Mouse (Mus musculus): Measurements from ENCODE around the gene Slc2a2. TPM values are rescaled to one million over a fixed set of nuclear protein-coding genes. Genes with fewer than 3 reads are reported as not detected.

Gene Slc2a2
- polyA plus RNA-seq, 1 experiment from 2014 or later, result 135 TPM

GRCm38 (mm10) chr3:28736981-28737380 is 39.3 kb downstream of the Slc2a2 start:
- DNase-seq (no peak), ATAC-seq (peak; percentile 76)
- H3K27me3 ChIP-seq (ENCODE audit: insufficient read depth, low read length), result no peaks in the 10 kb centered on the region
- no peaks in the 10 kb centered on the region for H3K9me3 ChIP-seq (ENCODE audit: low read length)
- 52% methylated on average over 2 of the region's 2 CpGs for WGBS (ENCODE audit: insufficient replicate concordance)
- H3K9ac ChIP-seq (replicated peaks), result no peak overlapping the region
- H3K36me3 ChIP-seq (replicated peaks; ENCODE audit: insufficient read depth, low read length), result no peaks in the 10 kb centered on the region
- peak overlapping the region; percentile 57 for H3K27ac ChIP-seq (ENCODE audit: low read depth)
- H3K4me1 ChIP-seq (ENCODE audit: insufficient read depth), result peaks cover 8% of the 10 kb centered on the region; the same call in 1 of the 2 replicates
- TF ChIP-seq EP300 (IDR thresholded peaks at IDR 0.05; ENCODE audit: low read depth) (no peak), CTCF (IDR thresholded peaks at IDR 0.05; ENCODE audit: low read depth) (no peak)
- no peak overlapping the region for H3K4me2 ChIP-seq (ENCODE audit: low read depth, low read length)
- no peak overlapping the region for H3K4me3 ChIP-seq (ENCODE audit: low read depth, low read length)

- Histone ChIP-seq H3K9me3 (ENCODE audit: low read length) (no peaks in the 10 kb centered on the region), H3K4me2 (ENCODE audit: low read depth, low read length) (no peak overlapping the region), H3K27me3 (ENCODE audit: insufficient read depth, low read length) (no peaks in the 10 kb centered on the region), H3K4me3 (ENCODE audit: low read depth, low read length) (no peak overlapping the region), H3K36me3 (replicated peaks; ENCODE audit: insufficient read depth, low read length) (no peaks in the 10 kb centered on the region), H3K4me1 (ENCODE audit: insufficient read depth) (peaks cover 8% of the 10 kb centered on the region; the same call in 1 of the 2 replicates), H3K9ac (replicated peaks) (no peak overlapping the region), H3K27ac (ENCODE audit: low read depth) (no peak overlapping the region)
- no peak for ATAC-seq
- 47% methylated on average over 6 of the region's 6 CpGs for WGBS (ENCODE audit: insufficient replicate concordance)
- no peak for DNase-seq
- TF ChIP-seq CTCF (IDR thresholded peaks at IDR 0.05; ENCODE audit: low read depth) (no peak), EP300 (IDR thresholded peaks at IDR 0.05; ENCODE audit: low read depth) (no peak)
Measured at GRCm38 (mm10) chr3:28740353-28740752, 42.6 kb downstream of the Slc2a2 start.

- Histone ChIP-seq H3K4me1 (ENCODE audit: insufficient read depth) (peaks cover 4% of the 10 kb centered on the region; the same call in 1 of the 2 replicates), H3K4me2 (ENCODE audit: low read depth, low read length) (no peak overlapping the region), H3K27ac (ENCODE audit: low read depth) (no peak overlapping the region), H3K4me3 (ENCODE audit: low read depth, low read length) (no peak overlapping the region), H3K9me3 (ENCODE audit: low read length) (no peaks in the 10 kb centered on the region), H3K9ac (replicated peaks) (no peak overlapping the region), H3K36me3 (replicated peaks; ENCODE audit: insufficient read depth, low read length) (no peaks in the 10 kb centered on the region), H3K27me3 (ENCODE audit: insufficient read depth, low read length) (no peaks in the 10 kb centered on the region)
- ATAC-seq (no peak), DNase-seq (no peak)
- 53% methylated on average over 8 of the region's 8 CpGs for WGBS (ENCODE audit: insufficient replicate concordance)
- TF ChIP-seq EP300 (IDR thresholded peaks at IDR 0.05; ENCODE audit: low read depth) (no peak), CTCF (IDR thresholded peaks at IDR 0.05; ENCODE audit: low read depth) (no peak)
Measured at GRCm38 (mm10) chr3:28743251-28743650, 45.5 kb downstream of the Slc2a2 start.

- H3K27ac ChIP-seq (ENCODE audit: low read depth), result no peak overlapping the region
- no peak overlapping the region for H3K4me3 ChIP-seq (ENCODE audit: low read depth, low read length)
- no peak overlapping the region for H3K4me2 ChIP-seq (ENCODE audit: low read depth, low read length)
- no peaks in the 10 kb centered on the region for H3K27me3 ChIP-seq (ENCODE audit: insufficient read depth, low read length)
- no peaks in the 10 kb centered on the region for H3K4me1 ChIP-seq (ENCODE audit: insufficient read depth)
- no peaks in the 10 kb centered on the region for H3K9me3 ChIP-seq (ENCODE audit: low read length)
- no peaks in the 10 kb centered on the region for H3K36me3 ChIP-seq (replicated peaks; ENCODE audit: insufficient read depth, low read length)
- ATAC-seq (peak; percentile 84), DNase-seq (peak; percentile 76)
- 29% methylated on average over 7 of the region's 7 CpGs for WGBS (ENCODE audit: insufficient replicate concordance)
- H3K9ac ChIP-seq (replicated peaks), result no peak overlapping the region
- no peak for TF ChIP-seq EP300 (IDR thresholded peaks at IDR 0.05; ENCODE audit: low read depth)
- peak; percentile 99 for TF ChIP-seq CTCF (IDR thresholded peaks at IDR 0.05; ENCODE audit: low read depth)
Measured at GRCm38 (mm10) chr3:28745835-28746483, 48.3 kb downstream of the Slc2a2 start.

- H3K4me3 ChIP-seq (ENCODE audit: low read depth, low read length), result no peak overlapping the region
- H3K27ac ChIP-seq (ENCODE audit: low read depth), result no peak overlapping the region
- H3K4me1 ChIP-seq (ENCODE audit: insufficient read depth), result no peaks in the 10 kb centered on the region
- ATAC-seq, result no peak
- WGBS (ENCODE audit: insufficient replicate concordance), result 86% methylated on average over 3 of the region's 3 CpGs
- no peaks in the 10 kb centered on the region for H3K27me3 ChIP-seq (ENCODE audit: insufficient read depth, low read length)
- H3K36me3 ChIP-seq (replicated peaks; ENCODE audit: insufficient read depth, low read length), result no peaks in the 10 kb centered on the region
- H3K4me2 ChIP-seq (ENCODE audit: low read depth, low read length), result no peak overlapping the region
- no peak for TF ChIP-seq EP300 (IDR thresholded peaks at IDR 0.05; ENCODE audit: low read depth)
- no peak for TF ChIP-seq CTCF (IDR thresholded peaks at IDR 0.05; ENCODE audit: low read depth)
- DNase-seq, result no peak
- H3K9ac ChIP-seq (replicated peaks), result no peak overlapping the region
- H3K9me3 ChIP-seq (ENCODE audit: low read length), result no peaks in the 10 kb centered on the region
Measured at GRCm38 (mm10) chr3:28748151-28748550, 50.4 kb downstream of the Slc2a2 start.

- no peak for ATAC-seq
- H3K27ac ChIP-seq (ENCODE audit: low read depth), result no peak overlapping the region
- H3K9me3 ChIP-seq (ENCODE audit: low read length), result no peaks in the 10 kb centered on the region
- no peak overlapping the region for H3K9ac ChIP-seq (replicated peaks)
- no peaks in the 10 kb centered on the region for H3K4me1 ChIP-seq (ENCODE audit: insufficient read depth)
- no peaks in the 10 kb centered on the region for H3K27me3 ChIP-seq (ENCODE audit: insufficient read depth, low read length)
- TF ChIP-seq CTCF (IDR thresholded peaks at IDR 0.05; ENCODE audit: low read depth) (no peak), EP300 (IDR thresholded peaks at IDR 0.05; ENCODE audit: low read depth) (no peak)
- no peak overlapping the region for H3K4me3 ChIP-seq (ENCODE audit: low read depth, low read length)
- no peak for DNase-seq
- H3K4me2 ChIP-seq (ENCODE audit: low read depth, low read length), result no peak overlapping the region
- no peaks in the 10 kb centered on the region for H3K36me3 ChIP-seq (replicated peaks; ENCODE audit: insufficient read depth, low read length)
Measured at GRCm38 (mm10) chr3:28748956-28749355, 51.3 kb downstream of the Slc2a2 start.
